Mouse (Mus musculus): Measurements from ENCODE around the gene Sox5.

Sox5 gene

GRCm38 (mm10) chr6:144659115-144660108, 122.4 kb downstream of the Sox5 start:
- ATAC-seq (ENCODE audit: low TSS enrichment): no peak

GRCm38 (mm10) chr6:144652876-144653275, 128.9 kb downstream of the Sox5 start:
- no peak for ATAC-seq (ENCODE audit: low TSS enrichment)

GRCm38 (mm10) chr6:144648896-144649295, 132.9 kb downstream of the Sox5 start:
- no peak for ATAC-seq (ENCODE audit: low TSS enrichment)

DNA sequence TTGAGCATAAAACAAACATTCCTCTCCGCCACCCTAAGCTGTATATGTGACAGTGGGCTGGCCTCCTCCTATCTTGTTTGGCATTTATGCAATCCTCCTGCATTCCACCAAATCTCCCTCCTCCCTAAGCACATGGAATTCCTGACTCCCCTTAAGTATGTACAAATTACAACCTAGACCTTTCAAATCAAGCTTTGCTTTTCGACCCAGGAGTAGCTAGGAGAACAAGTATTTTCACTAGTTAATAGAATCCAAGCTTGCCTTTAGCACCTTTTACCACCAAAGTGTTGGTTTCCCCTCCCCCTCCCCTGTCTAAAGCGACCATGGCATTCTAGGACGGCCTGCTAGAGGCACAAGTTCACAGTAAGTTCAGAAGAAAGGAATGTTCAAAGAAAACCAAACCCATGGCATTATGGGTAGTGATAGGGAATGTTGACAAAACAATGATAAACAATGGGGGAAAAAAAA, 133.6 kb downstream of the Sox5 start:
- ATAC-seq (ENCODE audit: low TSS enrichment): no peak

DNA sequence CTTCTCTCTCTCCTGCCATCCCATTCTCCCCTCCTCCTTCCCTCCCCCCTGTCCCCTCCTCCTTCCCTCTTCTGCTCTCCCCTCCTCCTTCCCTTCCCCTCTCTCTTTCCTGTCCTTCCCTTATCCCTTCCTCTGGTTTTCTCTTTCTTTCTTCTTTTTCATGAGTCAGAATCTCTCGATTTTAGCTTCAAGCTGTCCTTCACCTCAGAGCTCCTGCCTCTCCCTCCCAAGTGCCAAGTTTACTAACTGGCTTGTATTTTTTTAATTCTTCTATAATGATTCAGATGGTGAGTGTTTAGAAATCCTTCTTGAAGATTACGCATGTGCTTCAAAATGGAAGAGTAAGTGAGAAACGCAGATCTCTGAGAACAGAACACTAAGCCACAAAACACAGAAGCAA, 135.4 kb downstream of the Sox5 start:
- no peak for ATAC-seq (ENCODE audit: low TSS enrichment)

DNA sequence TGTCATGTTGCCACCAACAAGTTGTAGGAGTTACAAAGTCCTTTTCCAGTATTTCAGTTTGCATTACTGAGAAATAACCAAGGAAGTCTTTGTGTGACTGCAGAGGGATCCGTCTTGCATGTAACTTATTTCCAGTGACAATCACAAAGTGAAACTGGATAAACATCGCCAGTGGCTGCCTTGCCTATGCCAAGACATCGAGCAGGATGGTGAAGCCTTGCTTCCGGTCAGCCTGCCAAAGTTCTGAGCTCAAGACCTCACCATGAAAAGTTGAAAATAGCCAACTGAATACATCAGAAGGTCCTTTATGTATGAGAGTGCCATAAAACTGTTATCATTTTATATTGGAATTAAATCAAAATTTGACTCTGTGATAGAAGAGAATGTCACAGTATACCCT, 136.0 kb downstream of the Sox5 start:
- no peak for ATAC-seq (ENCODE audit: low TSS enrichment)

DNA sequence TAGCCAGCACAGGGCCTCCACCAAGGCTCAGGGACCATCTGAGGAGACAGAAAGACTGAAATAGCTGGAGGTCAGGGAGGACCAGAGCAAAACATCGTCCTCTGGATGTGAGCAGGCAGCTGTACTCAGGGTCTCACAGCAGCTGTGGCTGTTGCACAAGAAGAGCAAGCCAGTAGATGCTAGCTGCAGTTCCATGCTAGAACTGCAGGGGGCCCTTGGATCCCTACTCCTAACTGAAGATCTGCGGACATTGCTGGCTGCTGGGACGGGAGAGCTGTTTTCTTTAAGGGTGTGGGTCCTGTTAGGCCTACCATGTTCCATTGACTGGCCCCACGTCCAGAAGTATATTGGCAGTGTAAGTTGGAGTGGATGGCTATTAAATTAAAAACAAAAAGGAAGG, 137.1 kb downstream of the Sox5 start:
- no peak for ATAC-seq (ENCODE audit: low TSS enrichment)

GRCm38 (mm10) chr6:144643601-144644000, 138.2 kb downstream of the Sox5 start:
- no peak for ATAC-seq (ENCODE audit: low TSS enrichment)

DNA sequence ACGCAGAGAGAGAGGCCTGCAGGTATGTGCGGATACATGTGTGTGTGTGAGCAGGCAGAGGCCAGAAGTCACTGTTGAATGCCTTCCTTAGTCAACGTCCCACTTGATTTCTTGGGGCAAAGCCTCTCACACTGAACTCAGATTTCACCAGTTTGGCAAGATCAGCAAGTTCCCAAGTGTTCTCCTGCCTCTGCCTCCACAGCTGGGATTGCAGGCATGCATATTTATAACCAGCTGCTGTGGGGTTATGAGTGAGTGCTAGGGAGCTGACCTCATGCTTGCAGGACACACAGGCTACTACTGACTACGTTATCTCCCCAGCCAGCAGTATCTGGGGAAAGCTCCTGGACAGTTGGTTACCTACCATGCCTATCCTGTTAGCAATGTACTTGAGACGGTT, 139.9 kb downstream of the Sox5 start:
- peak; percentile 51; the same call in 1 of the 2 replicates for ATAC-seq (ENCODE audit: low TSS enrichment)

- ATAC-seq (ENCODE audit: low TSS enrichment): no peak
Measured at GRCm38 (mm10) chr6:144640591-144640990, 141.2 kb downstream of the Sox5 start.

DNA sequence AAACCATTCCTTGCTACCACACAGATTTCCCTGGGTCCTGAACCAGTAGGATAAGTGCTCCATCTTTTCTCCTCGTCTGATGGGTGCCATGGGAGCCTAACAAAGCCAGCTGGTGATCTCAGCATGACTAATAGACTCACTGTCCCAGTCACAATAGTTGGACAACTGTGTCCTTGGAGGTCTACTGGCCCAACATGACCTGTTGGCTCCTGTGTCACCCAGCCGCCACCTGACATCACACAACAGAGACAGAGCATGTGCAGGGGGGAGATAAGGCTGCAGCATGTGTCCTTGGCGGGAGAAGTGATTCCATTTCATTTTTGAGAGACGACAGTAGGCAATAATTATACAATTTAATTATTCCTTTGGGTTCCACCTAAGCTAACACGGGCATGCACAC, 143.2 kb downstream of the Sox5 start:
- ATAC-seq (ENCODE audit: low TSS enrichment): no peak

DNA sequence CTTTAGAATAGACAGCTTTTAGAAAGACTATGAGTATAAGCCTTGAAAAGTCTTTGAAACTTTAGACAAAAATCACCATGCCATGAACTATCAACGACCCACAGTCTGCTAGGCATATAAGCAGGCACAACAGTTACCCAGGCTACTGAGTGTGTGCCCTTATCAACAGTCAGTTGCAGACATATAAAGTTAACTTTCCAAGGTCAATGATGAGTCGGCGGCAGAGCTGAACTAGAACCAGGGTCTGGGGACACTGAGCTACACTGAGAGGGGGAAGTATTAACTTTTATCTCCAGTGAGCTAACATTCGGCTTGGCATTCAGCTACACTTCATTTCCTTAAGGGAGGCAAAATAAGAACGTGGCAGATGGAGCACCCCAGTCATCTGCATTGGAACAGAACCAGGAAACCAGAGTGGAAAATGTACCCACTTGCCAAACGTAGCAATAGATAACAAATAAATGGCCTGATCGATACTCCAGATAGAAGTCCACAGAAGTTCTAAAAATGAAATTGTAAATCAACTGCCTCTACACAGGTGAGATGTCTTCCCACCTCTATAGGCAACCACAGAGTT, 154.2 kb downstream of the Sox5 start:
- peak; percentile 50; the same call in 1 of the 2 replicates for ATAC-seq (ENCODE audit: low TSS enrichment)

DNA sequence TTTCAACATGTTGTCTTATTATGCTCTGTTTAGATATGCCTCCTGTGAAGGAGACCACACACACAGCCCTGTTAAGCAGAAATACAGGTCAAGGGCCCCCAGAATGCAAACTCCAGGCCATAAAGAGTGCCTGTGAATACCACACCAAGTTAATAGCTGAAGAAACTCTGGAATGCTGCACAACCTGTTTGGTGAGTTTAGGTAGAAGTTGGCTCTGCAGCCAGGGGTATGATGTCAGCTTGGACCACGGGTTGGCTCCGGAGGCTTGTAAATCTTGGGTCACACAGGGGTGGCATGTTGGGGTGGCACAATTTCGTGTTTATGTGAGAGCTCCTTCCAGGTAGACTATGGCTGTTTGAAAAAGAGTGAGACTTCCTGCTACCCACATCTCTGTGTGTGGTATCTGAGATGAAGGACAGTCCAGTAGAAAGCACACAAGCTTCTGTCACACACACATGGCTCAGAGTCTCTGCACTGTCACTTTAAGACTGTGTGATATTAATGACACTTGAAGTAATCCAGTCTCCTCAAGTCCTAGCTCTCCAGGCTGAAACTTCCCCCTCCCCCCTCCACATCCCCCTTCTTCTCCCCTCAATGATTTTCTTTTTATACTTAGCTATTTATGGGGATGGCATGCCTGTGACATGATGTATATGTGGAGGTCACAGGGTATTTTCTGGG, 160.5 kb downstream of the Sox5 start:
- ATAC-seq (ENCODE audit: low TSS enrichment): no peak

DNA sequence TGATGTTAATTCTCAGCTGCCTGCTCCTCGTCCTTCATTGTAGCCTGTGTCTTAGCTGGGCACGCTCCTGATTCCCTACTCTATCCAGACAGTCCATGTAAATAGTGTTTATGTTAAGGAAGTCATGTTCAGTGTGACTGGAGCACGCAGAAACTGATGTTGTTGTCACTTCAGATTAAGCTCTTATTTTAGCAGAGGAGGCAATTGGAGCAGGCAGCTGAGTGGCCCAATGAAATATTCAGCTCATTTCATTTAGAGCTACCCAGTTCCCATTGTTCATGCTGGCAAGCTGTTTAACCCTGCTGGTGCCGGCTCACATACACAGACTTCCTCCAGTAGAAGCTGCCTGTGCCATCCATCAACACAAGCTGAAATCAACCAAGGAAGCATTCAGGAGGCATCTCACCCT, 170.4 kb downstream of the Sox5 start:
- no peak; the same call in 1 of the 2 replicates for ATAC-seq (ENCODE audit: low TSS enrichment)

GRCm38 (mm10) chr6:144610878-144611277, 170.9 kb downstream of the Sox5 start:
- no peak for ATAC-seq (ENCODE audit: low TSS enrichment)

DNA sequence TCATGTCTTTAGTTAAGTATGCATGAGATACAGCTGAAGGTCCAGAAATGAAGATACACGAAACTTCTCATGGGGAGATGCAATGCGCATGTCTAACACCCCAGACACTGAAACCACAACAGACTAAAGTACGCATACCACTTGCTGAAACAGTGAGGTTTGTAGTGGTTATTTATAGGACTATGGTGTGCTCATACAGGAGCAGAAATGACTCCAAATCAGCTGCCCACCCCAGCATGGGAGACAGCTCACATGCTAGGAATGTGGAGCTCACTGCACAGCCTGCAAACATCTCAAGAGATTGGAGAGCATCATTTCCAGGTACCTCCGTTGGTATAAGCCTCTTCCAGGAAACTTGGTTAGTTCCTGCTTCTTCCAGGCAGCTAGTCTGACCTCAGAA, 178.9 kb downstream of the Sox5 start:
- ATAC-seq (ENCODE audit: low TSS enrichment): no peak

DNA sequence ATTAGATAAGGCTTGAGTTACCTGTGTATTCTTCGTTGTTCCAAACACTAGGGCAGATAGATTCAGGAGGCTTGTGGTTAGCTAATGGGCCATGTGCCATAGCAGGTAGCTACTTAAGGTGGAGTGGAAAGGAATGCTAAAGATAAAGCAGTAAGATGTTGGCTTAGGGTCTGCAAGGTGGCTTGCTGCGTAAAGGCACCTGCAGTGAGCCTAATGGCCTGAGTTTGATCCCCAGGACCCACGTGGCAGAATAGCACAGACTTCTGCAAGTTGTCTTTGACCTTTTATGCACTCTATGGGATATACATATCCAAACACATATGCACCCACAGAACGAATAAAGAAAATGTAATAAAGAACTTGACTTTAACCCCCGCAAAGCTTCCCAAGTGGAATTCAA, 181.4 kb downstream of the Sox5 start:
- no peak for ATAC-seq (ENCODE audit: low TSS enrichment)

DNA sequence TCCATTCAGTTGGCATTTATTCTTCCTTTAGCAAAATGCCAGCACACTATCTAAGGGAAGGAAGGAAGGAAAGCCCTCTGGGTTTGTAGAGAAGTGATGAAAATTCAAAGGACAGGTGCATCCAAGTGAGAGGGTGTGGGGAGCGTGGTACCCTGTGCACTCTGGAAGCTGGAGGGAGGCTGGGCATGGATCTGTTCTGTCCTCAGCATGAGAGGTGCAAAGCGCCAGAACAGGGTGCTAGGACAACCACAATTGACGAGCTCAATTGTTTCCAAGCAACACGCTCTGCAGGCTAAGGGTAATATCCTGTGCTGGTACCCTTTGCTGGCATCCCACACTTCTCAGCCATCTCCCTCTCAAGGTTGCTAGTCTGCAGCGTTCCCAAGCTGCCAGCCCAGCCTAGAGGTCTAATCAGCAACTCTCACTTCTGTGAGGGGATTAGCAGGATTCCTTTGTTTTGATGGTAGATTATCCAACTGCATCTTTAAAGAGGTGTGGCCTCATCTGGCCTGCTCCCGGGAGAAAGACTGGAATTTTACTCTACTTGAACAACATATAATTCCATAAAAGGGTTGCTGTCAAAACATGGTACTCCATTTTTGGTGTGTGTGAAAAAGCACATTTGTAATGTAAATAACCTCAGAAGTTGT, 183.3 kb downstream of the Sox5 start:
- no peak for ATAC-seq (ENCODE audit: low TSS enrichment)

GRCm38 (mm10) chr6:144596536-144597210, 185.1 kb downstream of the Sox5 start:
- ATAC-seq (ENCODE audit: low TSS enrichment): peak; percentile 94

GRCm38 (mm10) chr6:144584854-144585253, 196.9 kb downstream of the Sox5 start:
- ATAC-seq (ENCODE audit: low TSS enrichment): no peak

- no peak for ATAC-seq (ENCODE audit: low TSS enrichment)
Measured at GRCm38 (mm10) chr6:144584074-144584840, 197.5 kb downstream of the Sox5 start.
